Mouse (Mus musculus) 3T3-L1 (cell line): ENCODE measurements around the gene Ppp2r5b.
A peak's percentile ranks its signal among the peaks of the same experiment; 100 is the strongest.

Source experiments
- DNase-seq: peaks from one replicate; pipeline ENCODE4 v3.0.0-alpha.2; 2015; ENCODE audit warnings: low read depth, low spot score

The Ppp2r5b gene

DNA sequence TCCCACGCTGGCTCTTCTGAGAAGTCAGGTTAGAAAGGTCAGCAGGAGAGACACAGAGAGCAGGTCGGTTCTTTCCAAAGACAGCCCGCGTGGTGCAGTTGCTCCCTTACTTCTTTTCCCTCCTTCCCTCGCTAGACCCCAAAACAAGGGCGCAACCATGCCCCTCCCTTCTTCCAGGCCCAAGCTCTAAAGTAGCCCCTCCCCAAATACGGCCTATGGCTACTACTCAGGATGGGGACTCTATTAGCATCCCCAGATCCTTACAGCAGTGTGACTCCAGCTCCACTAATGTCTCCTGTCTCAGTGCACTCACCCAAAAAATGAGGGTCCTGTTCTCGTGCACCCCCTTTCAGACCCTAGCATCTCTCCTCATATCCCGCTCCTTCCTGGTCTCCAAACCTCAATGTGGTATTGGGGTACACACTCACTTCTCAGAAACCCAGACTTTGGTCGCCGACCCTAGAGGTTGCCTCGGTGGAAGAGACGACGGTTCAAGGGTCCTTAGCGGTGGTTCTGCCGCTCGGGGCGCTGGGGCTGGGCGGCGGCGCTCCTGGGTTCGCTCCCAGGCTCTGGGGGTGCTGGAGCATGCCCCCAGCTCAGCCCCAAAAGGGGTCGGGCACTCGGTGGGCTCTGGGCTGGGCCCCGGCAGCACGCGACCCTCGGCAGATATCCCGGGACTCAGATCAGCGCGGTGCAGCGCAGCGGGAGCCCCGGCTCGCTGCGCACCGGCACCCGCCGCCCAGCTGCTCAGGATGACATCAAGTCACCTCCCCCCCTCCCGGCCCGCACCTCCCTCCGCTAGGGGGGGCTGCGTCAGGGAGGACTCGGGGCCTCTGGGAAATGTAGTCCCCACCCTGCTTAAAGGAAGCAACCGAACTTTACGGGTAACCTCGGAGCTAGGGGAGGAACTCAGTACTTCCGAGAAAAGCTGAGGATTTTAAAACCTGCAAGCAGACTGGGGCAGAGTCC is at the start of gene Ppp2r5b:
Ppp2r5b (minus strand) TSS at position 789 of the 969 bp plus-strand sequence.
- peak; percentile 93 for DNase-seq

DNA sequence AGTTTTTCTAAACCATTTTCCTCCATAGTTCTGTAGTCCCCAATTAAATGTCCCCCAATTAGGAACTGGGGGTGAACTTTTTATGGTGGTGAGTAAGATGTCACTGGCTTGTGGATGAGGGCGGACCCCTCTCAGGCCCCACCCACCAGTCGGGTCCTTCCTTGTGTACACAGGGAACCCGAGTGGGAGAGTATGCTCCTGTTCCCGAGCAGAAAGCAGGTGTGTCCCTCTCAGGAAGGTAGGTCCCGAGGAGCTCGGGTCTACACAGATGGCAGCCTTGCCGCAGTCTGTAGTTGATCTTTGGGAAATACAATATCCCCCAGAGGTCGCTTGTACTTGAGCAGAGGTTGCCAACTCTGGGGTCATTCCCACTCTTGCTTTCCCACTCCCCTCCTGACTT is 49.6 kb upstream of the Ppp2r5b start:
- no peak for DNase-seq

- DNase-seq = no peak
Measured at GRCm38 (mm10) chr19:6284502-6284901, 48.8 kb upstream of the Ppp2r5b start.

GRCm38 (mm10) chr19:6283001-6283400 is 47.3 kb upstream of the Ppp2r5b start:
- no peak for DNase-seq

GRCm38 (mm10) chr19:6281122-6282020 is 45.7 kb upstream of the Ppp2r5b start:
- no peak for DNase-seq

DNA sequence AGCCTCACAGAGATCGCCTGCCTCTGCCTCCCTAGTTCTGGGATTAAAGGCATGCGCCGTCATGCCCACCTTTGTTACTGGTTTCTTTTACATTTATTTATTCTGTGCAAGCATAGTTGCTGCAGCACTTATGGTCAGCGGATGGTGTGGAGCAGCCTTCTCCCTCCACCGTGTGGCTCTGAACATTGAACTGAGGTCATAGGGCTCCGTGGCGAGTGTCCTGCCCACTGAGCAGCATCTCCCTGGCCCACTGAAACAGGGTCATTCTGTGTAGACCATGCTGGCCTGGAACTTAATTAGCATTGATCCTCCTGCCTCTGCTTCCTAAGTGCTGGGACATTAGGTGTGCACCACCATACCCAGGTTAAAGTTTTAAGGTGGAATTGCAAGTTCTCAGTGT is 44.9 kb upstream of the Ppp2r5b start:
- DNase-seq = no peak

DNA sequence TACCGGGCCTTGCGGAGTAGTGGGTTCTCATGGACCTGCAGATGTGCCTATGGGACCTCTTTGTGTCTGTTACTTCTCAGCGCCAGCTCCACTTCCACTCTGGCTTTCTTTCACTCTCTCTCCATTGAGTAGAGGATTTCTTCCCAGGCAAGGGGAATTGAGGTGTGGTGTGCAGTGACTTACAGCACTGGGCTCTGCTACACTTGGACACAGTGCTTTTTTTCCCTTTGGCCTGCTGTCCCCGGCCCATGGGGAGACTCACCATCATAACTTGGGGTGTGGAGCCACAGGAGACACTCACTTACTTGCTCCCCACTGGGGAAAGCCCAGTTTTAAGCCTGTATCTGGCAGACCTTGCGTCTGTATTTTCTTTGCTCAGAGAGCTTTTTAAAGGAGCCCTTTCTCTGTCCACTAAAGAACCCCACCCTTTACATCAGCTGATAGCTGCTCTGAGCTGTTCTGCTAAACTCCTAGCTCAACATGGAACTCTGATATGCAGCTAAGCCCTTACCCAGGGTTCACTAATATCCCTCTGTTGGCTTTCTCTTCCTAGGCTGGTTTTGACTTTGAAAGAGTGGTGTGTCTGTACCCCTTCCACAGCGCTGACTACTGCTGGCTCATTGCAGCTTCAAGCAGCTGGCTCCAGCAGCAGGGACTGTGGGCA is 43.9 kb upstream of the Ppp2r5b start:
- DNase-seq = no peak

GRCm38 (mm10) chr19:6278439-6279073 is 42.9 kb upstream of the Ppp2r5b start:
- no peak for DNase-seq

DNA sequence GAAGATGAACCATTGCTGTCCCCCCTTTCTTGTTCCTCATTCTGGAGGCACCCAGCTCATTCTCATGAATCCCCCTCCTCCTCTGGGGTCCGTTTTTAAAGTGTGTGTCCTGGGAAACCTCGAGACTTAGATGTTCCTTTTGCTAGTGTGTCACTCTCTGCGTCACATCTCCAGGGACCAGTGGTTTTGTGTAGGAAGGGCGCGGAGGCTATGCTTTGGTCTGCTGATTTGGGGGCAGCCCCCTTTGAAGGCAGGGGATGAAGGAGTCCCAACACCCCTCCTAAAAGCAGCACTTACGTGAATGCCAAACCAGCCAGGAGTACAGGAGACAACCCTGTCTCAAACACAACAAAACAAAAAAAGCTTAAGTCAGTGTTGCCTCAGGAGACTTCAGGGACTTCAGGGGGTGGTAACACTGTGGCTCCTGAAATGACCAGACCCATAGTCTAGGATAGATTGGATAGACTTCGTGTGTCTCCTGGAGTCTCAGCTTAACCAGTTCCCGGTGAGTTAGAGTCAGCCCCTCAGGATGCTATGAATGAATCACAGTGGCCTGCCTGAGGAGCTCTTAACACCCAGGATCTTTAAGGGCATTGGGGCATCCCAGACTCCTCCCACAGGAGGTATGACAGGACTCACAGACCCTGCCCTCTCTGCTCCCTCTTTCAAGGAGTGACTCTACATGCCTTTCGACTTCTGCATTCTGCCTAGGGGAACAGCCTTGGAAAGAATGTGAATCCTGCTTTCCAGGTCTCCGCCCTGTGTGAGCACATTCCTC is 42.2 kb upstream of the Ppp2r5b start:
- DNase-seq = peak; percentile 100

DNA sequence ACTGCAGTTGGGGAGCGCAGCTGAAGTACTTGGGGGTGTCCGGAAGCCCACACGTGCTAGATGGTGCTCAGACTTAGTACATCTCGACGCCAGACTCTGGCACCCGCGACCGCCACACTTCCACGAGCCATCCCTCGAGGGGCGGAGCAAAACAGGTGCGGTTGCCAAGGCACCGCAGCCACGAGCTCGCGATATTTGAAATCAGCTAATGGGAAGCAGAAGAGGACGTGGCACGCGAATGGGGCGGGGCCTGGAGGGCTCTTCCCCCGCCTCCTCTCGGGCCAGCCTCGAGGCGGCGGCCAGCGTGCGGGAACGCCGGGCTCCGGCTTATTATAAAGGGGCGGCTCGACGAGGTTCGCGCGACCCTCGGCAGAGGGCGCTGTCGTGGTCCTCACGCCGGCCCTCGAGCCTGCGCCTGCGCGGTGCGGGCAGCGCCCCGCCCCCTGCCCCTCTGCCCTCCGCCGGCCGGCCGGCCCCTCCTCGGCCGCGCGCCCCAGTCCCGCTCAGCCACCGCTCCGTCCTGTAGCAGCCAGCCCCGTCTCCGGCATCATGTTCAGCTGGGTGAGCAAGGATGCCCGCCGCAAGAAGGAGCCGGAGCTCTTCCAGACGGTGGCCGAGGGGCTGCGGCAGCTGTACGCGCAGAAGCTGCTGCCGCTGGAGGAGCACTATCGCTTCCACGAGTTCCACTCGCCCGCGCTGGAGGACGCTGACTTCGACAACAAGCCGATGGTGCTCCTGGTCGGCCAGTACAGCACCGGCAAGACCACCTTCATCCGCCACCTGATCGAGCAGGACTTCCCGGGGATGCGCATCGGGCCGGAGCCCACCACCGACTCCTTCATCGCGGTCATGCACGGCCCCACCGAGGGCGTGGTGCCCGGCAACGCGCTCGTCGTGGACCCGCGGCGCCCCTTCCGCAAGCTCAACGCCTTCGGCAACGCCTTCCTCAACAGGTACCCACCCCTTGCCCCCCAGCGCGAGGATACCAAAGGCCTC is 41.1 kb upstream of the Ppp2r5b start, which contains the start of gene Ehd1:
Ehd1 (plus strand) TSS at position 300 of the 996 bp plus-strand sequence.
- DNase-seq = peak; percentile 98

GRCm38 (mm10) chr19:6275740-6276389 is 40.2 kb upstream of the Ppp2r5b start:
- no peak for DNase-seq

DNA sequence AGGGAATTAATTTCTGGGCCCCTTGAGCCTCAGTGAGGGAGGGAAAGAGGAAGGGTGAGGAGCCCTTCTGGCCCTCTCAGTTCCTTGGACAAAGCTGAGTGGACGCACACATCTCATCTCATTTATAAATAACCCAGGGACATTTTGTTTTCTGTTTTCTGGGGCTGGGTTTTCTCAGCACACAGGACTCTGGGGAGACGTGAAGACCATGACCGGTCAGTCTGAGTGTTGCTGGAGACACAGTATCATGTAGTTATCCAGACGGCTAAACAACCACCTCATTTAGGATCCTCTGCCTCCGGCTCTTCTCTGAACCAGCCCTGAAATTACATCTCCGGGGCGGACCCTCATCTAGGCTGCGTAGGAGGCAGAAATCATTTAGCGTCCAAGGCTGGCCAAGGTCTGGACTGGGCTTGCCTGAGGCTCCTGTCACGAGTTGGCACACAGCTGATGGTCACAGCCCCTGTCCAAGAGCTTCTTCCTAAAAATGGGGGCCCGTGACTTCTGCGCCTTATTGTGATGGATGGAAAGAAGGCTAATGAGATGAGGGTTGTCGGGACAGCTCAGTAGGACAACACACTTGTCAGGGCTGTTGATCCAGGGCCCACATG is 38.4 kb upstream of the Ppp2r5b start:
- DNase-seq = no peak

- DNase-seq = no peak
Measured at GRCm38 (mm10) chr19:6273592-6273991, 37.9 kb upstream of the Ppp2r5b start.

- DNase-seq = peak; percentile 59
Measured at GRCm38 (mm10) chr19:6272738-6273137, 37.1 kb upstream of the Ppp2r5b start.

DNA sequence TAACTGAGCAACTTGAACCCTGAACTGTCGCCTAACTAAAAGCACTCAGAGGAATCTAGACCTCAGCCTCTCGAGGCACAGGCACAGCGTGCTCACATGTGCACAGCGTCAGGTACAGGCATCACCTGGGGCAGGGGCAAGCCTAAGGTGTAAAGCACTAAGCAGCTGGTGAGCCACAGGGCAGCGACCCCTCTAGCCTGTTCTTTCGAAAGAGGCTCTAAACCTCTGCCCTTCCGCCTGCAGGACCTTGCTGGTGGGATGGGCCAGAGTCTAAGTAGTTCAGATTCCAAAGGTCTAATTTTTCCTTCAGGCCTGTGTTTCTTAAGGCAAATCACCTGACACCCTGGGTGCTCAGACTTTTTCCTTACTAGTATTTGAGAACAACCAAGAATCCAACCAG is 36.4 kb upstream of the Ppp2r5b start:
- DNase-seq = no peak

GRCm38 (mm10) chr19:6271206-6271605 is 35.5 kb upstream of the Ppp2r5b start:
- no peak for DNase-seq

DNA sequence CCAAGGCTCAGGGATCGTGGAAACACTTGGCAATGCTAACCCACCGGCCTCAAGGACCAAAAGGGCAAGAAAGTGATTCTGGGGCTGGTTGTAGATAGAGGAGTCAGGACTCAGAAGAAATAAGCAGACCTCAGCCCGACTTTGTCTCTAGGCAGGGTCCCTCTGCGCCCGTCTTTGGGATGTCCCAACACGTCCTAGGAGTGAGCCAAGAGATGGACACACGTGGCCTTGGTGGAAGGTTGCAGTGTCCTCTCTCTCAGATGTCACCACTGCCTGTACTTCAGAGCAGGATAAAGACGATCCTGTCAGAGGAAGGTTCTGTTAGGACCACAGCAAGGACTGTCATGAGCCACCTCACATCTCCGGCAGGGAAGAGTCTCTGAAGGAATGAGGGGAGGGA is 35.0 kb upstream of the Ppp2r5b start:
- DNase-seq = no peak

- no peak for DNase-seq
Measured at GRCm38 (mm10) chr19:6269798-6270475, 34.3 kb upstream of the Ppp2r5b start.
